Mouse (Mus musculus) liver, postnatal 0 days (tissue): ENCODE measurements around the gene Sash1.

Experiments
- CTCF ChIP-seq: sonication (generic); IDR thresholded peaks from 2 replicates; pipeline ENCODE4 v1.5.1; 2016; ENCODE audit warnings: antibody characterized with exemption, low read depth
- EP300 ChIP-seq: IDR thresholded peaks from 2 replicates; pipeline ENCODE4 v1.6.1; 2016; ENCODE audit warnings: antibody characterized with exemption, low read depth, mild to moderate bottlenecking

DNA sequence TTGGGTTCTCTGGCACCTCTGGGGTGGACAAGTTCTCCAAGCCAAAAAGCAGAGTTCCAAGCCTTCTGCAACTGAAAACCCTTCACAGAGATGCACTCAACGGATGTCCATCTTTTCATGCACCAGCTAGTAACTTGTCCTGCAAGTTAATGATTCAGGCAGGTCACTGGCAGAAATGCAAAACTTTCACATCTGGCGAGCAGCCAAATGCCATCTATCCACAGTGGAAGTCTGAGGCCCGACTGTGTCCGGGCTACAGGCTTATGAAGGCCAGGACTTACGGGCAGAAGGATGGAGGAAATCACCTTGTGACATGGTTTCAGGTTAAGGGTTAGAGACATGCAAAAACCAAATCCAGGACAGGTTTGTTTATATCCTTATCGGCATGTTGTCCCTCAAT lies 88.0 kb downstream of the Sash1 start:
- no peak for TF ChIP-seq EP300
- no peak for TF ChIP-seq CTCF
